Mouse (Mus musculus) layer of hippocampus, postnatal 10 days (tissue): ENCODE data around the gene Bag2. TPM values are rescaled to one million over a fixed set of nuclear protein-coding genes. Genes with fewer than 3 reads are reported as not detected.

Experiments used
- total RNA-seq, 2 experiments: library from RNA; stranded (reverse); gene quantifications; 2 replicates each; pipeline ENCODE4 v1.2.3; 2021

Gene Bag2
- total RNA-seq, 2 experiments from 2014 or later: 16.6 to 20.9 TPM

Other genes with a start within 250 kb of the Bag2 start
- 1 to 10 TPM; 7.2 to 8.6 TPM for gene Prim2, start 88.0 kb downstream of the Bag2 start, total RNA-seq
- 10 to 100 TPM; 27.7 to 34.2 TPM for gene Rab23, start 37.9 kb downstream of the Bag2 start, total RNA-seq
- gene Zfp451, start 56.8 kb upstream of the Bag2 start, total RNA-seq: 10 to 100 TPM; 53.5 to 64.3 TPM
- gene Bend6, start 150.0 kb upstream of the Bag2 start, total RNA-seq: 100 to 1,000 TPM; 106 to 117 TPM
- gene Dst, start 150.4 kb upstream of the Bag2 start, total RNA-seq: 100 to 1,000 TPM; 202 to 225 TPM